Mouse (Mus musculus) duodenum, adult 2 months (tissue): Measurements from ENCODE around the gene Sec61b. TPM values are rescaled to one million over a fixed set of nuclear protein-coding genes. Genes with fewer than 3 reads are reported as not detected.

Experiments
- polyA plus RNA-seq: library from polyadenylated mRNA; depleted of rRNA; stranded (reverse); fragments of >200 nt; gene quantifications from 2 replicates; pipeline ENCODE4 v1.2.3, GENCODE M21; 2012; ENCODE audit warnings: low replicate concordance; rRNA removed

Sec61b gene
- 421 and 506 TPM in 2 replicates for polyA plus RNA-seq

DNA sequence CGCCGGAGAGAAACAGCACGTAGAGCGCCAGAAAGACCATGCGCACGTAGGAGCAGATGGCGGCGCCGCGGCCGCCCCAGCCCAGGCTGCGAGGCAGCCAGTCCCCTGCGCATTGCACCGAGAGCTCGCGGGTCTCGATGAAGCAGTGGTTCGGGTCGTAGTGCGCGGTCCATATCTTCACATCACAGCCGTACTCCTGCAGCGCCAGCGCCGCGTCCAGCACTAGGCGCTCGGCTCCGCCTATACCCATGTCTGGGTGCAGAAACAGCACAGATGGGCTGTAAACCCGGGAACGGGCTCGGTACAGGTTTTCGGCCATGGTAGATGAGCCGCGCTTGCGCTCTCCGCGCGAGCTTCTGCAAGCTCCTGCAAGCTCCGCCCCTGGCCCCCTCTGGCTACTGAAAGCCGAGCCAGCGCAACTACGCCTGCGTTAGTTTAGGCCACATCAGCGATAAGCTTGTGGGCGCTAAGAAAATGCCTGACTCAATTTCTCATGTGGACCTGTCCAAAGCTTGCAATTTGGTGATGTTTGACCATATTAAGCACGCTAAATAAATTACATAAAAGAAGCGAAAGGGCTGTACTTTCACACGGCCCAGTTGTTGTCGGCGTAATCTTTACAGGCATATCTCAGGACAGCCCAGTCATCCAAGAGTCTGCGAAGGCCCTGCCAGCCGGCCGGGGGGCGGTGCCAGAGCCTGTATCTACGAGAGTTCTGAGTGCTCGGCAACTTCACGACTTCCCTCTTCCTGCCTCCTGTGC, at the start of gene Sec61b, which contains the start of gene Alg2:
Sec61b (plus strand) TSS at position 691 of the 762 bp plus-strand sequence.
Alg2 (minus strand) TSS at position 366 of the 762 bp plus-strand sequence.

Other genes with a start within 250 kb of the Sec61b start
- 0.47 and 0.90 TPM in 2 replicates for gene Tgfbr1, start 121.4 kb upstream of the Sec61b start, polyA plus RNA-seq
- 8.5 and 11.3 TPM in 2 replicates for gene Alg2, start 325 bp upstream of the Sec61b start, polyA plus RNA-seq